Mouse (Mus musculus) cerebellum, adult 11-12 months (tissue): Measurements from ENCODE around the gene Zfp951.
"Not testable (repeated sequence)": the region's sequence is repeated elsewhere in the genome, so short reads cannot be mapped to it uniquely, and the experiment has no call there.

Experiments
- DNase-seq: peaks from one replicate; pipeline ENCODE4 v3.0.0; 2022

Zfp951 gene

GRCm38 (mm10) chr5:104859962-104860525, at the start of gene Zfp951:
TSS of gene Zfp951 (minus strand) at chr5:104860070.
- DNase-seq = peak; percentile 68

- DNase-seq = not testable (repeated sequence)
These were observed 46.7 kb upstream of the Zfp951 start for GRCm38 (mm10) chr5:104906556-104906955.

DNA sequence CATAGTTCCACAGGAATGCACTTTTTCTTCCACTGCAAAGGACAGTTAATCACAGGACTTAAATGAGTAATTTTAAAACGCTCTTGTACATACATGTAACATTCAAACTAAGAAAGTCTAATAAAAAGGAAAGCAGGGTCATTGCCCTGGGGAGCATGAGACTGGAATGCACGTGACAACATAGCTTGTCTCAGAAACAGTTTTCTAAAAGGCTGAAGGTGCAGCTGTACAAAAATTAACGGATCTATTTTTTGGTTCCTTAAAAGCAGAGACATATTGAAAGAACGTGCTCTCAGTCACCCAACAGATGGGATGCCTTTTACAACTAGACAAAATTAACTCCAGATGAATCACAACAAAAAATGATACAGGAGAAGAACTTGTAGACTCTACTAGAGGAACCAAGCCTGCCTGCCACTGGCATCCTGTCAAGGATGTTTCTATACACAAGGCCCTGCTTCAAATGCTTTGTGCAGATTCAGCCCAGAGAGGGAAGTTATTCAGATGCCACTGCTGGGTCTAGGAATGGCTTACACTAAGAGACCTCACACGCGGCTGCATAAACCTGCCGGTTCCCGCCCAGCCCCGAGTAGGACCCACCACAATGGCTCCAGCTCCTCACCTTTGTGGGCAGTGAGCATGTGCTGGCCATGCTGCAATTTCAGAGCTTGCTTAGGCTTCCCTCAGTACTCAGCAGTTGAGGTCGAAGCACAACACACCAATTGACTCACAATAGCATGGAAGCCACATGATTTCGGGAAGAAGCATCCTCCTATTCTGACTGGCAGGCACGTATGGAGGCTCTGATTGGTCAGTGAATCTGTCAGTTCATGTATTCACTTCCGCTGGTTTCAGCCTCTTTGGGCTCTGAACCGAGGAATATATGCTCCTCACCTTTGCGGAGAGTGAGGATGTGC, 567 bp downstream of the Zfp951 start:
- DNase-seq = not testable (repeated sequence)

- DNase-seq = not testable (repeated sequence)
These were observed 5.3 kb downstream of the Zfp951 start for GRCm38 (mm10) chr5:104854546-104854945.

DNA sequence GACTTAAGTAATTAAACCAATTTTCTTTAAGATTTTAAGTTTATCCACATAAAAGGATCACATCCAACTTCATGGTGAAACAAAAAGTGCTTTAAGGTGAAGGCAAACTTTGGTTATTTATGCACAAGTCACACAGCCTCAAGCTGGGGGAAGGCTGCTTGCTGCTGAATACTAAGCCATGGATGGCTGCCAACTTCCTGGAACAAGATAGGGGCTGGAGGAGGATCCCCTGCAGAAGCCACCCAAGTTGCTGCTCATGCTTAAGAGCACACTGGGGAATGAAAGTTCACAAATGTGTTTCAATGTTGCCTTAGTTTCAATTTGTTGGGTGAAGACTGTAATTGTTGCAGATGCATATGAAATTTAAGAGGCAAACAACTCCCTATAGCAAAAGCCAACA, 26.5 kb downstream of the Zfp951 start:
- DNase-seq = no peak

- DNase-seq = no peak
These were observed 30.3 kb downstream of the Zfp951 start for GRCm38 (mm10) chr5:104829611-104830010.

DNA sequence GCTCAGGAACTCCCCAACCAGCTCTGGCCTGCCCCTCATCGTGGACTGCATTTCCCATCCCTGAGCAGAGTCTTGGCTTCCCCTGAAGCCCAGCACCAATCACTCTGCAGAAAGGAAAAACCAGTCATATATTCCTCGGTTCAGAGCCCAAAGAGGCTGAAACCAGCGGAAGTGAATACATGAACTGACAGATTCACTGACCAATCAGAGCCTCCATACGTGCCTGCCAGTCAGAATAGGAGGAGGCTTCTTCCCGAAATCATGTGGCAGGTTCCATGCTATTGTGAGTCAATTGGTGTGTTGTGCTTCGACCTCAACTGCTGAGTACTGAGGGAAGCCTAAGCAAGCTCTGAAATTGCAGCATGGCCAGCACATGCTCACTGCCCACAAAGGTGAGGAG, 89.7 kb downstream of the Zfp951 start:
- not testable (repeated sequence) for DNase-seq
